Mouse (Mus musculus) kidney, adult 2 months (tissue): ENCODE data around the gene Olfr224.

ENCODE experiments used
- CTCF ChIP-seq: fragments of 200-500 bp; conservative IDR thresholded peaks from 2 replicates; pipeline ENCODE4 v1.5.1; 2011; ENCODE audit warnings: low read depth, mild to moderate bottlenecking, control low read depth, low read length, moderate library complexity, mixed read lengths; ENCODE audit not compliant: insufficient read depth, insufficient read length
- POLR2A ChIP-seq: fragments of 200-500 bp; IDR thresholded peaks from one replicate; pipeline ENCODE4 v1.6.1; 2011; ENCODE audit warnings: low read depth, low read length, control low read depth

GRCm38 (mm10) chr11:58602062-58602461 lies 31.7 kb upstream of the Olfr224 start:
- TF ChIP-seq CTCF = no peak
- TF ChIP-seq POLR2A = no peak
